Comparison of ENCODE assay signal across 9 mouse cellular contexts in the genomic region with DNA sequence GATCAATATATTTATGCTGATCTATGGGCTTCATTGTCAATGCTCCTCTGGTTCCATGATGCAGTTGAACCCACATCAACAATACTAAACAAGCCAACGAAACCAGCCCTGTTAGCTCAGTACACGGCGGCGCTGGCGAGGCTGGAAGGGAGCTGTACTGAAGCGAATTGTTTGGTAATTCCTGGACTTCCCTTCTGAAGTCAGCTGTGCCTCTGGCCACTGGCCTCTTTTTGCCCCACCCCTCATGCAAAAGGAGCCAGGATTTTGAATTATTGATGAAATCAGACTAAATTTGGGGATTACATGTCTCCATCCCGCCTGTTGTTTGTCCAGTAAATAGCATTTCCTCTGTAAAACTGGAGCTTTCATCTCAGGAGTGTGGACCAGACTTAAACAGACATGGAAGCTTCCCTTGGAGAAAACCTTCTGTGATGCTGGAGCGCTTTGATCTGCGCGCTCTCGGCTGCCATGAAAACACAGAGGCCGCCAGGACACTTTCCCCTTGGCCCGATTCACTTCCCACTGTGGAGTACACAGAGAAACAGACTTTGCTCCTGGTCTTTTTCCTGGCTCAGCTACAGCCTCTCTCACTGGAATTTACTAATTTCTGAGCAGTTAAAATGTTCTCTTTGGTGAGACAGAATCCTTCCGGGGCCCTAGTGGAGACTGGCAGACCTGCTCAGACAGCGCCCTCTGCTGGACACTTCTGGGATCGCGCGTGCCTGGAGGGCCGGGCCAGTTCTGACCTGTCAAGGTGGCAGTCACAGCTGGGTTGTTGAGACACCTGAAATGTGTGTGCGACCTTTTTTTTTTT.
DNase-seq lines count a peak whose midpoint lies in the region; ATAC-seq lines count a peak whose summit lies in the region.
"Had no signal": no experiment of that assay in that cellular context is flagged by ENCODE, and none has a peak within 500 bp of the region (broad histone marks: within the 10 kb centered on the region; RNA-seq: fewer than 3 reads in every experiment).

No protein-coding gene starts in this region.

- no peak overlapping the region for H3K9ac ChIP-seq in lung, embryonic 15.5 days

- ATAC-seq in hematopoietic stem cell, adult 5-6 weeks (replicated peaks in 1 of 2; ENCODE audit: insufficient read depth in 1 of 2, low FRiP score in 2 of 2, low TSS enrichment in 1 of 2, low read depth in 1 of 2, poor library complexity in 2 of 2, severe bottlenecking in 2 of 2): peak; percentile 81 to 84
- ATAC-seq in lung, embryonic 15.5 days (ENCODE audit: borderline replicate concordance, extremely low read depth, low FRiP score, low TSS enrichment): peak; percentile 80; the same call in 1 of the 2 replicates

- no peaks in the 10 kb centered on the region for H3K4me1 ChIP-seq in lung, embryonic 15.5 days

- H3K36me3 ChIP-seq in lung, embryonic 15.5 days: no peaks in the 10 kb centered on the region

- H3K4me3 ChIP-seq in lung, embryonic 15.5 days: peak overlapping the region; percentile 30

- no peaks in the 10 kb centered on the region for H3K27me3 ChIP-seq in lung, embryonic 15.5 days

- DNase-seq in ES-CJ7 (ENCODE audit: low read depth, low spot score): peak; percentile 75
- DNase-seq in cerebellum, adult 11-12 months: peak; percentile 85
- DNase-seq in forelimb bud, embryonic 11.5 days (ENCODE audit: low read depth, low spot score): peak; percentile 80
- peak; percentile 64 for DNase-seq in layer of hippocampus, adult 9-10 months (ENCODE audit: low spot score)
- DNase-seq in ovary, postnatal 10 days (ENCODE audit: low spot score): peak; percentile 94
- peak; percentile 72 to 90 for DNase-seq in thymus, postnatal 10 days (ENCODE audit: low spot score in 2 of 2)

- no peaks in the 10 kb centered on the region for H3K9me3 ChIP-seq in lung, embryonic 15.5 days

- 23% methylated on average over 20 of the region's 20 CpGs for WGBS in lung, embryonic 15.5 days

- H3K27ac ChIP-seq in lung, embryonic 15.5 days: peak overlapping the region; percentile 32; the same call in 1 of the 2 replicates
- H3K27ac ChIP-seq: macrophage had no signal

- H3K4me2 ChIP-seq in lung, embryonic 15.5 days: peak overlapping the region; percentile 50

Comparison
In these comparisons a context has a peak if more than half of its experiments do, and no peak if none do; other contexts are left out.
1. Peak in every context shown above with its lines: DNase-seq, ATAC-seq, H3K4me3 ChIP-seq and H3K27ac ChIP-seq.